In the genomic region with DNA sequence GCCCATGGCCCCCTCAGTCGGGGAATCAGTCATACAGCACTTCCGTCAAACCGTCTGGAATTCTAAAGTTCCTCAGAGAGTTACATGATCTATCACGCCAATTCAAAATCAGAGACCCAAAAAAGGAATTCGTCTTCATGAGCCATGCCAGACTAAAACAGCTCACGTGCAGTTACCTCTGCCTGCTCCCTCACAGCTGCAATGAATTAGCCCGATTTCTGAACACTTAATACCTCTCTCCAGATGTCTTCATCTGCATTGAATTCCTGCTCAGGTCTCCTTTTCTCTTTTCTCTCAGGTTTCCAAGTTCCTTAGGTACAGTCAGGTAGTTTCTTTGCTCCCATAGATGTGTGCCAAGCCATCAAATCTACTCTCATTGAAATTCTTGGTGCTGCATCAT, we compare ENCODE assay signal across 22 mouse cellular contexts.
A peak's percentile ranks its signal among the peaks of the same experiment; 100 is the strongest.
DNase-seq lines count a peak whose midpoint lies in the region; ATAC-seq lines count a peak whose summit lies in the region.
"Had no signal": no experiment of that assay in that cellular context is flagged by ENCODE, and none has a peak within 500 bp of the region (broad histone marks: within the 10 kb centered on the region; RNA-seq: fewer than 3 reads in every experiment).

No protein-coding gene starts in this region.

- no peaks in the 10 kb centered on the region for H3K4me1 ChIP-seq in heart, embryonic 10.5 days
- peaks cover 29% of the 10 kb centered on the region for H3K4me1 ChIP-seq in embryonic facial prominence, embryonic 10.5 days
- peaks cover 26% of the 10 kb centered on the region for H3K4me1 ChIP-seq in limb, embryonic 13.5 days
- H3K4me1 ChIP-seq: heart, embryonic 12.5 days; hindbrain, embryonic 15.5 days had no signal

- no peaks in the 10 kb centered on the region for H3K9me3 ChIP-seq in heart, embryonic 10.5 days
- no peaks in the 10 kb centered on the region for H3K9me3 ChIP-seq in embryonic facial prominence, embryonic 10.5 days
- H3K9me3 ChIP-seq in limb, embryonic 13.5 days = no peaks in the 10 kb centered on the region
- H3K9me3 ChIP-seq: embryonic facial prominence, embryonic 13.5 days; forebrain, embryonic 13.5 days; heart, embryonic 12.5 days; hindbrain, embryonic 15.5 days had no signal

- DNase-seq in heart, embryonic 10.5 days (ENCODE audit: low spot score) = peak; percentile 55
- no peak for DNase-seq in heart, adult 18-20 months
- peak; percentile 55 for DNase-seq in embryonic facial prominence, embryonic 10.5 days (ENCODE audit: low spot score)
- peak; percentile 72 for DNase-seq in forelimb bud, embryonic 11.5 days (ENCODE audit: low read depth, low spot score)
- no peak for DNase-seq in lung, postnatal 36 days
- no peak for DNase-seq in layer of hippocampus, adult 9-10 months (ENCODE audit: low spot score)
- DNase-seq in spleen, postnatal 10 days (ENCODE audit: low spot score in 2 of 2) = no peak
- DNase-seq: adrenal gland, postnatal 14 days; cerebellum, adult 18-20 months; cerebellum, adult 9-11 months; forebrain, postnatal 0 days; gastrocnemius, postnatal 36 days; heart, adult 2 months had no signal

- no peak overlapping the region for H3K27ac ChIP-seq in heart, embryonic 10.5 days
- peak overlapping the region; percentile 21; the same call in 1 of the 2 replicates for H3K27ac ChIP-seq in embryonic facial prominence, embryonic 10.5 days (replicated peaks)
- peak overlapping the region; percentile 39; the same call in 1 of the 2 replicates for H3K27ac ChIP-seq in limb, embryonic 13.5 days
- H3K27ac ChIP-seq: embryonic facial prominence, embryonic 13.5 days; forebrain, embryonic 13.5 days; heart, adult 2 months; hindbrain, embryonic 15.5 days had no signal

- H3K4me3 ChIP-seq in heart, embryonic 10.5 days = no peak overlapping the region
- H3K4me3 ChIP-seq in embryonic facial prominence, embryonic 10.5 days = no peak overlapping the region
- H3K4me3 ChIP-seq in limb, embryonic 13.5 days = no peak overlapping the region
- H3K4me3 ChIP-seq: embryonic facial prominence, embryonic 13.5 days; forebrain, embryonic 13.5 days; heart, adult 2 months; heart, embryonic 12.5 days; hindbrain, embryonic 15.5 days had no signal

- H3K36me3 ChIP-seq in heart, embryonic 10.5 days = no peaks in the 10 kb centered on the region
- H3K36me3 ChIP-seq in embryonic facial prominence, embryonic 10.5 days (replicated peaks) = no peaks in the 10 kb centered on the region
- H3K36me3 ChIP-seq in limb, embryonic 13.5 days = no peaks in the 10 kb centered on the region
- H3K36me3 ChIP-seq: embryonic facial prominence, embryonic 13.5 days; heart, embryonic 12.5 days; hindbrain, embryonic 15.5 days had no signal

- ATAC-seq in limb, embryonic 13.5 days (ENCODE audit: low FRiP score, low read depth) = no peak
- ATAC-seq: activated CD4-positive, CD25-positive, alpha-beta regulatory T cell, adult 4 months; forebrain, embryonic 13.5 days; forebrain, postnatal 0 days; intestine, embryonic 16.5 days; Patski had no signal

- WGBS in heart, embryonic 10.5 days = 77% methylated on average over 7 of the region's 7 CpGs
- 41% methylated on average over 7 of the region's 7 CpGs for WGBS in embryonic facial prominence, embryonic 10.5 days
- 14% methylated on average over 7 of the region's 7 CpGs for WGBS in limb, embryonic 13.5 days

- H3K9ac ChIP-seq in limb, embryonic 13.5 days = no peak overlapping the region
- H3K9ac ChIP-seq: embryonic facial prominence, embryonic 13.5 days; forebrain, embryonic 13.5 days; forebrain, postnatal 0 days; heart, embryonic 12.5 days; hindbrain, embryonic 15.5 days had no signal

- H3K4me2 ChIP-seq in limb, embryonic 13.5 days (replicated peaks) = no peak overlapping the region
- H3K4me2 ChIP-seq: embryonic facial prominence, embryonic 13.5 days; forebrain, embryonic 13.5 days; heart, embryonic 12.5 days; hindbrain, embryonic 15.5 days had no signal

- H3K27me3 ChIP-seq in heart, embryonic 10.5 days (ENCODE audit: insufficient read depth, poor library complexity, severe bottlenecking) = no peaks in the 10 kb centered on the region
- no peaks in the 10 kb centered on the region for H3K27me3 ChIP-seq in embryonic facial prominence, embryonic 10.5 days (replicated peaks; ENCODE audit: low read depth, poor library complexity, severe bottlenecking)
- H3K27me3 ChIP-seq in limb, embryonic 13.5 days = no peaks in the 10 kb centered on the region
- H3K27me3 ChIP-seq: CH12.LX; embryonic facial prominence, embryonic 13.5 days; forebrain, embryonic 13.5 days; heart, embryonic 12.5 days; hindbrain, embryonic 15.5 days; Patski had no signal

Comparison
In these comparisons a context has a peak if more than half of its experiments do, and no peak if none do; other contexts are left out.
1. DNase-seq: peak in heart, embryonic 10.5 days (single experiment), embryonic facial prominence, embryonic 10.5 days (single experiment) and forelimb bud, embryonic 11.5 days (single experiment); none in heart, adult 18-20 months (0 of 2), lung, postnatal 36 days (single experiment), layer of hippocampus, adult 9-10 months (single experiment) and spleen, postnatal 10 days (0 of 2).